Mouse (Mus musculus) heart, embryonic 15.5 days (tissue): ENCODE measurements at regions not wholly inside any gene's neighbourhood (a gene's known extent, or its start where the extent isn't known, plus 50 kb on each side); places are given as distances from the start of the nearest gene placed in this dataset.
A peak's percentile ranks its signal among the peaks of the same experiment; 100 is the strongest.

Experiments used
- ATAC-seq: fragments of 200-750 bp; cut with Nextera tagmentation; replicated peaks from 2 replicates; pipeline ENCODE4 v1.8.0; 2017; ENCODE audit warnings: low read depth, moderate TSS enrichment; ENCODE audit not compliant: insufficient number of reproducible peaks, insufficient read depth, low FRiP score
- H3K27ac ChIP-seq: fragments of 300-500 bp; sonication (generic); 2 replicates; pipeline ENCODE4 v1.5.1; 2015; ENCODE audit warnings: mild to moderate bottlenecking, inconsistent platforms
- H3K27me3 ChIP-seq: fragments of 300-500 bp; sonication (generic); 2 replicates; pipeline ENCODE4 v1.6.1; 2015; ENCODE audit warnings: inconsistent platforms
- H3K36me3 ChIP-seq: fragments of 300-500 bp; sonication (generic); 2 replicates; pipeline ENCODE4 v1.6.1; 2015; ENCODE audit warnings: mild to moderate bottlenecking, inconsistent platforms
- H3K4me1 ChIP-seq: fragments of 300-500 bp; sonication (generic); replicated peaks from 2 replicates; pipeline ENCODE4 v1.6.1; 2015; ENCODE audit warnings: inconsistent platforms
- H3K4me2 ChIP-seq: fragments of 300-500 bp; sonication (generic); 2 replicates; pipeline ENCODE4 v1.6.1; 2015; ENCODE audit warnings: inconsistent platforms, mild to moderate bottlenecking, moderate library complexity
- H3K4me3 ChIP-seq: fragments of 300-500 bp; sonication (generic); 2 replicates; pipeline ENCODE4 v1.5.1; 2015; ENCODE audit warnings: mild to moderate bottlenecking, inconsistent platforms
- H3K9ac ChIP-seq: fragments of 300-500 bp; sonication (generic); 2 replicates; pipeline ENCODE4 v1.6.1; 2015; ENCODE audit warnings: mild to moderate bottlenecking, inconsistent platforms
- H3K9me3 ChIP-seq: fragments of 300-500 bp; sonication (generic); replicated peaks from 2 replicates; pipeline ENCODE4 v1.6.1; 2016; ENCODE audit warnings: inconsistent platforms
- WGBS: fragments of 180-500 bp; shearing (Covaris S2); methylation state at CpG from one replicate; pipeline ENCODE4 v1.1.7; 2015; ENCODE audit warnings: mixed read lengths; 5-methylcytosine and 5-hydroxymethylcytosine counted together

DNA sequence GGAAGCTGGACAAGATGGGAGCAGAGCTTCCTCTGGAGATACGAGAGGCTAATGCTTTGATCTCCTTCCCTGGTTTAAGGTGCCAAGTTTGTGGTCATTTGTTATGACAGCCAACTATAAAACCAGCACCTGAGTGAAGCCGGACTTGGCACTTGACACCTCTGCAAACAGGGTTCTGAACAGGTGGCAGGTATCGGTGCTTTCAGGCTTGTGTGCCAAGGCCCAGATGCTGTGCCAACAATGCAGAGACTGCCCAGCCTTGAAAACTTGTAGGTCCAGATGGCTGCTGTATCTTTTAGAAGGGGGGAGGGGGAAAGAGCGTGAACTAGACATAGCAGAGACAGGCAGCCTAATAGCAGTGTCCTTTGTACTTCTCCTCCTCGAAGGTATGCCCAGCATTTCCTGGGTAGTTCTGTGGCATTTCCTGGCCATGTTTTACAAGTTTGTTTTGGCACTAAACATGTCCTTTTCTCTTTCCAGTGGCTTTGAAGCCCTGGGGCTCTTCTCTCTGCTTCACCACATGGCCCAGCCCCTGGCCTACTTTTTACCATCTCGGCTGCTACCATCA, 196.3 kb upstream of the Maf start:
- Histone ChIP-seq H3K4me3 (no peak overlapping the region), H3K27me3 (no peaks in the 10 kb centered on the region), H3K4me1 (no peaks in the 10 kb centered on the region), H3K4me2 (no peak overlapping the region), H3K9ac (no peak overlapping the region), H3K36me3 (no peaks in the 10 kb centered on the region), H3K27ac (no peak overlapping the region), H3K9me3 (no peaks in the 10 kb centered on the region)
- WGBS = 57% methylated on average over 6 of the region's 6 CpGs
- ATAC-seq = no peak

DNA sequence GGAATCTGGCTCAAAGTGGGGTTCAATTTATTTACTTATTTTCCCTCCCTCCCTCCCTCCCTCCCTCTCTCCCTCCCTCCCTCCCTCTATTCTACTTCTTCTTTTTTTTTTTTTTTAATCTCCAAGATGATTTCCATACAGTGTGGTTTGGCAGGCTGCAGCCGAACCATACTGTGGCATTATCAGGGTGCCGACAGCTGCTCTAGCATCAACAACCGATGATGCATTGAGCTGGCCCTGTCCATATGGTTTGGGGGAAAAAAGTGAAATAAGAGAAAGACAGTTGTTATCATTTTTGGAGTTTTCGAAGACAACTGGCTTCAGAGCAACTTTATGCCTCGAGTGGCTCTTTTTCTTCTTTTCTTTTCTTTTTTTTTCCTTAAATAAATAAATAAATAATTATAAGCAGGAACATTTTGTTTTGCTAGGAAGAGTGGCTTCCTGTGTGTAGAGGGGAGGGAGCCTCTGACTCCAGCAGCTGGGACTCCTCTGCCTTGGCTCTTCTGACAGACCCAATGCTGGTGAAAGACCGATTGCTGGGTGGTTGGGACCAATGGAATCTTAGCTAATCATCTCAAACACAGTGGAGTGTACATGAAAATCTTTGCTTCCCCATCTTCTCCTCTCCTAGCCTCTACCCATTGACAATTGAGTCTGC, 190.1 kb upstream of the Maf start:
- no peak overlapping the region for H3K9ac ChIP-seq
- WGBS = 48% methylated on average over 6 of the region's 6 CpGs
- no peak overlapping the region for H3K27ac ChIP-seq
- H3K9me3 ChIP-seq = 0 out of 2 replicates have a peak, but pooled peaks cover 3% of the 10 kb centered on the region
- no peaks in the 10 kb centered on the region for H3K4me1 ChIP-seq
- no peak for ATAC-seq
- H3K36me3 ChIP-seq = no peaks in the 10 kb centered on the region
- no peaks in the 10 kb centered on the region for H3K27me3 ChIP-seq
- no peak overlapping the region for H3K4me3 ChIP-seq
- H3K4me2 ChIP-seq = no peak overlapping the region

DNA sequence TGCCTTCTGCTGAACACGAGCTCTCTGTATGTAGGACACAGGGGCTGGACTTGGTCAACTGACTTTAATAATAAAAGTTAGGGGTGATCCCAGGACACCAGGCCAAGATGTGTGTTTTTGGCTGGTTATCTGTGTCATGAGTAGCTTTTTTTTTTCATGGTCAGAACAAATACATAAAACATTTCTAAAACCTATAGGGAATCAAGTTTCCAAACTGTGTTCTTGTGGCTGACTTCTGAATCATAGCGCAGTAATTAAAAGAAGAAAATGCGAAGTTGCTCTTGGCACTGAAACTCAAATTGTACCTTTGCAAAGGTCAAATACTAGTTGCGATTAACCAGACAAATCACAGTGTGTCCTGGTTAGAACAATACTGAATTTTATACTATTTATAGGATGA, 189.5 kb upstream of the Maf start:
- no peak overlapping the region for H3K4me2 ChIP-seq
- no peak overlapping the region for H3K9ac ChIP-seq
- no peak for ATAC-seq
- no peaks in the 10 kb centered on the region for H3K4me1 ChIP-seq
- WGBS = 68% methylated on average over 4 of the region's 4 CpGs
- H3K9me3 ChIP-seq = 0 out of 2 replicates have a peak, but pooled peaks cover 3% of the 10 kb centered on the region
- H3K4me3 ChIP-seq = no peak overlapping the region
- no peak overlapping the region for H3K27ac ChIP-seq
- no peaks in the 10 kb centered on the region for H3K27me3 ChIP-seq
- H3K36me3 ChIP-seq = no peaks in the 10 kb centered on the region

DNA sequence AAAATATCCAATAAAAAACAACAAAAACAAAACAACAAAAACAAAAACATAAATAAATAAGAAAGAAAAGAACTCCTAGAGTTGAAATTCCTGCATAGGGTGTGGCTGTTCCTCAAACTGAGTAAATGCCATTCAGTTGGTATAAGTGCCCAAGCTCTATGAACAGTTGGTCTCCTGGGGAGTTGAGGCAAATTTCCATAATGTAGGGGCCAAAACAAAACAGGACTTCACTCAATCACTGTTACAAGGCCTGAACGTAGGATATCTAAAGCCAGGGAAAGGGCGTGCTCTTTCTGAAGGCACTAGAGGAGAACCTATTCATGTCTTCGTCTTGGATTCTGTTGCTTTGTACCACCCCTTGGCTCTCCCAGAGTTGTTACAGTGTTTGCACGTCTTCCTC, 188.5 kb upstream of the Maf start:
- no peak for ATAC-seq
- Histone ChIP-seq H3K4me2 (no peak overlapping the region), H3K4me3 (no peak overlapping the region), H3K9me3 (0 out of 2 replicates have a peak, but pooled peaks cover 3% of the 10 kb centered on the region), H3K9ac (no peak overlapping the region), H3K27ac (no peak overlapping the region), H3K36me3 (no peaks in the 10 kb centered on the region), H3K27me3 (no peaks in the 10 kb centered on the region), H3K4me1 (no peaks in the 10 kb centered on the region)
- WGBS = 82% methylated on average over 4 of the region's 4 CpGs

DNA sequence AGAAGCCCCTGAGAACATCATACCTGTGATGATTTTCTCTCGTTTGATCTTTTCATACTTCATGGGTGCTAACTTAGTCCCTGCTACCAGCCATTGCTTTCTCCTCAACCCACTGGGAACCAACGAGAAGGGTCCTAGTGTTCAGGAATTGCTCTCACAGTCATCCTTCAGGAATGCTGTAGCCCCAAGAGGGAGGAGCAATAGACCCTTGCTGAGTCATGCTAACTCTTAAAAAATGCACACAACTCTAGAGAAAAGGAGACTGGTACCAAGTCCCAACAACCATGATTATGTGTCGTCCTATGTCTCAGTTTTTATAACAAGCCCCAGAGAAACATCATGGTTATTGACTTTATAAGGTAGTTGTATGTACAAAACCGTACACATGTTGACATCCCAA, 180.7 kb upstream of the Maf start:
- WGBS = 73% methylated on average over 4 of the region's 4 CpGs

DNA sequence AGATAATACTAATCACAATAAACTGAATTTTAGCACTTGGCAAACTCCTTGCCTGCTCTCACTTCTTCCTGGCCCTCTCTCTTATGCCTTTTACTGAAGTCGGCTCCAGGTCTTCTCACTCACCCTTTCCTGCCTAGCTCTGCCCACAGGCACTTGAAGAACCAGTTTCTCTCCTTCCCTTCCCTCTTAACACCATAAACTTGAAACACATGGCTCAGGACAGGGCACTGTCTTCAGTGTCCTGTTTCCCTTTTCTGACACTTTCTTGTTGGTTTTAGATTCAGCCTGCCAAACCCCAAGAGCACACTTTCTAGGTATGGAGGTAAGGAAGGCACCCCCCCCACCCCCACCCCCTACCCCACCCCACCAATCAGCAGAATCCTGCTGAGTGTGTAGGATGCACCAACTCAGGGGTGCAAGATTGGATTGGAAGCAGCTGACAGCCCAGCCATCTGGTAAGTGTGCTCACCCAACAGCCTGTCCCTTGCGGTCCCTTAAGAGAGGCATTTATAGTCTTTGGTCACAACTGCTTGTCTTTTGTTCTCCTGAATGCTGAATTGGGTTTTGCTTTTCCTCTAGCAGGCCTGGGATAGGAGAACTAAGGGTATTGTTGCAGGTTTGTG, 177.6 kb upstream of the Maf start:
- WGBS = 47% methylated on average over 2 of the region's 2 CpGs
- H3K27me3 ChIP-seq = 0 out of 2 replicates have a peak, but pooled peaks cover 3% of the 10 kb centered on the region
- no peak overlapping the region for H3K27ac ChIP-seq
- no peak overlapping the region for H3K4me2 ChIP-seq
- no peak overlapping the region for H3K4me3 ChIP-seq
- no peaks in the 10 kb centered on the region for H3K4me1 ChIP-seq
- H3K9me3 ChIP-seq = no peaks in the 10 kb centered on the region
- H3K9ac ChIP-seq = no peak overlapping the region
- ATAC-seq = no peak
- no peaks in the 10 kb centered on the region for H3K36me3 ChIP-seq

More for the DNA sequence above, 180.7 kb upstream of the Maf start:
- Histone ChIP-seq H3K4me3 (no peak overlapping the region), H3K9me3 (no peaks in the 10 kb centered on the region), H3K4me1 (no peaks in the 10 kb centered on the region), H3K9ac (no peak overlapping the region), H3K36me3 (no peaks in the 10 kb centered on the region), H3K4me2 (no peak overlapping the region), H3K27ac (no peak overlapping the region), H3K27me3 (no peaks in the 10 kb centered on the region)
- no peak for ATAC-seq

DNA sequence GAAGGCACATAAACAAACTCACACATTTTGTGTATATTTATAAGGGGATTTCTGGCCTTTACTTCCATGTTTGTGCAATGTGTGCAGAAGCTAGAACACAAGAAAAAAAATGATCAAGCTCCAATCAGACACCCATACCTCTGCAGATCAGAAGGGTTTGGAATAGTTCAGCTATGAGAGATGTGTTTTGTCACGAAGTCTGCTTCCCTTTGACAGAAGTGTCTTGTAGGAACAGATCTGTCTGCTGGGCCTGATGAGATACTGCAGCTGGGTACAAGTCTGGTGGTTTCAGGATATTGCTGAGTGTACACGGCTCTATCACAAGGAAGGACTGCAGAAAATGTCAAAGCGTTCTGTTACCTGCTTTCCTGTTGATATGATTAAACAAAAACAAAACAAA, 176.2 kb upstream of the Maf start:
- 41% methylated on average over 3 of the region's 3 CpGs for WGBS
- H3K27ac ChIP-seq = no peak overlapping the region
- no peak overlapping the region for H3K9ac ChIP-seq
- ATAC-seq = no peak
- 0 out of 2 replicates have a peak, but pooled peaks cover 3% of the 10 kb centered on the region for H3K27me3 ChIP-seq
- H3K4me1 ChIP-seq = no peaks in the 10 kb centered on the region
- no peaks in the 10 kb centered on the region for H3K36me3 ChIP-seq
- no peak overlapping the region for H3K4me3 ChIP-seq
- H3K4me2 ChIP-seq = no peak overlapping the region
- H3K9me3 ChIP-seq = no peaks in the 10 kb centered on the region

DNA sequence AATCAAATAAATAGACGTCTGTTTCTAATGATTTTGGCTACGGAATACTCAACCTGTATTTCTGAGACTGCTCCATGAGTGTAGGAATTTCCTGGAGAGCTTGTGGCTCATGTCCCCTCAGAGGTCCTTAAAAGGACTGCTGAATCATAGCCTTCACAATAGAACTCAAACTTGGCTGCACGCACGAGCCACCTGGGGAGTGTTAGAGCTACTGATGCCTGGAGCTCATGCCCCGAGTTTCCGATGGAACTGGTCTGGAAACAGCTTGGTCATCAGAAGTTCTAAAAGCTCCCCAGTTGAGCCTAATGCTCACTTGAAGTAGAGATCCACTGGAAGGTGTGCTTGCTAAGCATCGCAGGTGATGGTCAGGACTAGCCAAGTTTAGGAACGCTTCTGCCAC, 174.3 kb upstream of the Maf start:
- Histone ChIP-seq H3K9me3 (no peaks in the 10 kb centered on the region), H3K4me2 (no peak overlapping the region), H3K27ac (no peak overlapping the region), H3K4me1 (no peaks in the 10 kb centered on the region), H3K9ac (no peak overlapping the region), H3K36me3 (no peaks in the 10 kb centered on the region), H3K27me3 (0 out of 2 replicates have a peak, but pooled peaks cover 3% of the 10 kb centered on the region), H3K4me3 (no peak overlapping the region)
- WGBS = 78% methylated on average over 8 of the region's 8 CpGs
- no peak for ATAC-seq

DNA sequence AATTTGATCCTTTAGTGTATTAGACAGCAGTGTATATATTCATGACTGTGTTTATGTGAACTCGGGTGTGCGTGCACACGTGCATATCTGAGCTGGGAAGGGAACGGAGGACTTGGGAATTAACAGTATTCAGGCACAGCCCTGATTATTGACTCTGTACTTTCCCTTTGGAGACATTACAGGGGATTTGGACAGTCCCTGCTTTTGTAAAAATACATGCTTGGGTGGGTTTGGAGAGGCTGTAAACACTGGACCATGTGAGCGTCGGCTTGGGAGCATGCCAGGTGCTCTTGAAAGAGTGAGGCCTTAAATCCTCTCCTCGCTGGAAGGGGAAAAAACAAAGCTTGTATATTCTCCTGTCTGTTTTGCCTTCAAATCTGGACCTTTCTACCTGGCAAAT, 167.2 kb upstream of the Maf start:
- Histone ChIP-seq H3K36me3 (no peaks in the 10 kb centered on the region), H3K27me3 (no peaks in the 10 kb centered on the region), H3K9ac (no peak overlapping the region), H3K4me3 (no peak overlapping the region), H3K4me2 (no peak overlapping the region), H3K4me1 (peaks cover 7% of the 10 kb centered on the region; the same call in 1 of the 2 replicates), H3K9me3 (no peaks in the 10 kb centered on the region), H3K27ac (0 out of 2 replicates have a peak overlapping the region, but pooled peaks have one; percentile 29)
- WGBS = 60% methylated on average over 7 of the region's 7 CpGs
- ATAC-seq = no peak

DNA sequence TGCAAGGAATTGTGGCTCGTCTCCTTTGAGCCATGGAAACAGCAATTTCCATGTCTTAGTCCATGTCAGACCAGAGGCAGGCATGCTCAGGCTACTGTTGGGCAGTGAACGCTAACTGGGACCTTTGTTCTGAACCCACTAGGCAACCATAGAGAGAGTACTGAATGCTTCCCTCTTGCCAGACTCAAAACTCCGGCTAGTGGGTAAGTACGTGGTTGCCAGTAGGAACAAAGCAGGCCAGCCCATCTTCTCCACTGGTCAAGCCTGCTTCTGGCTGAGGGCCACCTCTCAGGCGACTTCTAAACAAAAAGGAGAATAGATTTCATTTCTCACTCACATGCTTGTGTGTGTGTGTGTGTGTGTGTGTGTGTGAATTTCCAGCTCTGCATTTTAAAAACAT, 163.8 kb upstream of the Maf start:
- H3K4me2 ChIP-seq = no peak overlapping the region
- 66% methylated on average over 5 of the region's 5 CpGs for WGBS
- no peak for ATAC-seq
- H3K9me3 ChIP-seq = no peaks in the 10 kb centered on the region
- H3K9ac ChIP-seq = no peak overlapping the region
- no peak overlapping the region for H3K4me3 ChIP-seq
- H3K4me1 ChIP-seq = peaks cover 7% of the 10 kb centered on the region; the same call in 1 of the 2 replicates
- no peaks in the 10 kb centered on the region for H3K27me3 ChIP-seq
- H3K27ac ChIP-seq = no peak overlapping the region
- H3K36me3 ChIP-seq = no peaks in the 10 kb centered on the region

DNA sequence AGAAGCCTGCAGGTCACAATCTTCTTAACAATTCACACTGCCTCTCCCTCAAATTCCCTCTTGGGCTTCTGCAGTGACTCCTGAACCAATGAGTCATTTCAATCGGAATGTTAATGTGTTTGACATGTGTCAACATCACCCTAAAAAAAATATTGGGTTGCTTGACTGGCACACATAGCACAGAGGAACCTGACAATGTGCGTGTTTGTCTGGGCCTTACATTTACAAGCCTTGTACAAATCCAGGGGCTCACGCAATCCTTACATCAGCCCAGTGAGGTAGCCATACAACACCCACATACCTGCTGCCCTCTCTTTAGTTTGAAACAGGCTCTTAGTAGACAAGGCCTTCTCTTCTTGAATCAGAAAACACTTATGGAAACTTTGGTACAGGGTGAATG, 153.8 kb upstream of the Maf start:
- Histone ChIP-seq H3K9me3 (no peaks in the 10 kb centered on the region), H3K4me3 (no peak overlapping the region), H3K27ac (no peak overlapping the region), H3K4me2 (no peak overlapping the region), H3K27me3 (no peaks in the 10 kb centered on the region), H3K4me1 (no peaks in the 10 kb centered on the region), H3K36me3 (no peaks in the 10 kb centered on the region), H3K9ac (no peak overlapping the region)
- ATAC-seq = no peak
- WGBS = 70% methylated on average over 3 of the region's 3 CpGs

DNA sequence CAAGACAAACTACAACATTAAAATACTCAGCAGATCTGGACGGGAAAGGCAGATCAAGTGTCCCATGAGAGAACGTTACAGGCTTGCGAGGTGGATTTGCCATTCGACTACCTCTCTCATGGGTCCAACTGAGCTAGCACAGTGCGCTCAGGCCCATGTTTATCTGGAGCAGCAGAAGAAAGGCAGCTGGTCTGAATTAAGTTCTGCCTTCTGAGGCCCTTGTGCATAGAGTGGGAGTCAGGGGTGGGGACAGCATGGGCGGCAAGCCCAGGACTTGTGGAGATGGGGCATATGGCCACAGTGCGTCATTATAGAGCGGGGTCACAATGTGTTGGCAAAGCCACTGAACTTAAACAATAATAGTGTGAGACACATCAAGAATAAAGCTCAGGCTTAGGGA, 151.8 kb upstream of the Maf start:
- H3K36me3 ChIP-seq = no peaks in the 10 kb centered on the region
- no peak overlapping the region for H3K27ac ChIP-seq
- no peak overlapping the region for H3K4me2 ChIP-seq
- WGBS = 70% methylated on average over 8 of the region's 8 CpGs
- H3K27me3 ChIP-seq = no peaks in the 10 kb centered on the region
- no peak for ATAC-seq
- no peaks in the 10 kb centered on the region for H3K4me1 ChIP-seq
- no peak overlapping the region for H3K4me3 ChIP-seq
- H3K9ac ChIP-seq = no peak overlapping the region
- H3K9me3 ChIP-seq = no peaks in the 10 kb centered on the region
